Mouse (Mus musculus) limb, embryonic 15.5 days (tissue): ENCODE measurements around the gene Zfp335. TPM values are rescaled to one million over a fixed set of nuclear protein-coding genes. Genes with fewer than 3 reads are reported as not detected.
"Not testable (repeated sequence)": the region's sequence is repeated elsewhere in the genome, so short reads cannot be mapped to it uniquely, and the experiment has no call there.

Source experiments
- ATAC-seq: fragments of 200-750 bp; cut with Nextera tagmentation; 2 replicates; pipeline ENCODE4 v1.8.0; 2017; ENCODE audit warnings: low read depth, moderate TSS enrichment; ENCODE audit not compliant: insufficient number of reproducible peaks, low FRiP score, low TSS enrichment
- H3K27ac ChIP-seq: fragments of 300-500 bp; sonication (generic); 2 replicates; pipeline ENCODE4 v1.5.1; 2015; ENCODE audit warnings: moderate library complexity, mild to moderate bottlenecking, inconsistent platforms
- H3K27me3 ChIP-seq: fragments of 300-500 bp; sonication (generic); 2 replicates; pipeline ENCODE4 v1.6.1; 2015; ENCODE audit warnings: inconsistent platforms
- H3K36me3 ChIP-seq: fragments of 300-500 bp; sonication (generic); 2 replicates; pipeline ENCODE4 v1.6.1; 2015; ENCODE audit warnings: inconsistent platforms
- H3K4me1 ChIP-seq: fragments of 300-500 bp; sonication (generic); 2 replicates; pipeline ENCODE4 v1.6.1; 2015; ENCODE audit warnings: inconsistent platforms
- H3K4me2 ChIP-seq: fragments of 300-500 bp; sonication (generic); 2 replicates; pipeline ENCODE4 v1.6.1; 2015; ENCODE audit warnings: mild to moderate bottlenecking, inconsistent platforms
- H3K4me3 ChIP-seq: fragments of 300-500 bp; sonication (generic); 2 replicates; pipeline ENCODE4 v1.5.1; 2015; ENCODE audit warnings: mild to moderate bottlenecking, inconsistent platforms
- H3K9ac ChIP-seq: fragments of 300-500 bp; sonication (generic); 2 replicates; pipeline ENCODE4 v1.6.1; 2015; ENCODE audit warnings: inconsistent platforms
- H3K9me3 ChIP-seq: fragments of 300-500 bp; sonication (generic); 2 replicates; pipeline ENCODE4 v1.6.1; 2016; ENCODE audit warnings: inconsistent platforms
- WGBS: fragments of 180-500 bp; shearing (Covaris S2); methylation state at CpG from one replicate; pipeline ENCODE4 v1.1.7; 2015; 5-methylcytosine and 5-hydroxymethylcytosine counted together
- polyA plus RNA-seq: library from polyadenylated mRNA; unstranded; fragments of >200 nt; fragmentation: Nextera tagmentation; extraction: Ambion mirVana; gene quantifications from 2 replicates; pipeline ENCODE4 v1.2.1, GENCODE M21; 2015

Zfp335 gene
- polyA plus RNA-seq, 1 experiment from 2014 or later: 13.9 TPM

DNA sequence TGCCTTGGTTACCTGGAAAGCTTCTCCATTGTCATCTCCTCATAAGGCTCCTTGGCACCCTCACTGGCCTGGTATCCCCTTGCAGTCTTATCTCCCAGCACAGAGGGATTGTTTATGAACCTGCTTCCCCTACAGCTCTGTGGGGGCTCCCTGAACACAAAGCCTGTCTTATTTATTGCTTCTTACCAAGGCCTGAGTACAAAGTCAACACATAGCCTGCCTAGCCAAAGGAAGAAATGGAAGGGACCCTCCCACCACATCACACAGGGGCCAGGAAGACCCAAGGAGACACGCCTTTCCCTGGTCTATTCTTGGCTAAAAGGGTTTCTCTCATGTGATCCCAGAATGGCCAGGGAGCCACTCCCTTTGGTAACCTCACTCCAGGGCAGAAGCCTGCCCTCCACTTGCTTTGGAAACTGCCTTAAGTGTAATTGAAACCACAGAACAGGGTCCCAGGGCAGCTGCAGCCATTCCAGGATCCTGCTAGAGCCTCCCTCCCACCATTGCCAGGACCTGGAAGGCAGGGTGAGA, 37.3 kb downstream of the Zfp335 start:
- 25% methylated on average over 1 of the region's 1 CpGs for WGBS

GRCm38 (mm10) chr2:164873621-164874020, 37.9 kb downstream of the Zfp335 start:
- Histone ChIP-seq H3K27me3 (no peaks in the 10 kb centered on the region), H3K9me3 (no peaks in the 10 kb centered on the region), H3K4me1 (peaks cover 20% of the 10 kb centered on the region), H3K4me2 (no peak overlapping the region), H3K4me3 (no peak overlapping the region), H3K9ac (no peak overlapping the region), H3K36me3 (peaks cover 5% of the 10 kb centered on the region; the same call in 1 of the 2 replicates), H3K27ac (peak overlapping the region; percentile 57; the same call in 1 of the 2 replicates)
- WGBS: 54% methylated on average over 3 of the region's 3 CpGs
- ATAC-seq: no peak

More for the DNA sequence above, 37.3 kb downstream of the Zfp335 start:
- ATAC-seq: peak; percentile 11; the same call in 1 of the 2 replicates
- Histone ChIP-seq H3K9ac (no peak overlapping the region), H3K4me1 (peaks cover 22% of the 10 kb centered on the region), H3K27ac (peak overlapping the region; percentile 57), H3K27me3 (no peaks in the 10 kb centered on the region), H3K36me3 (peaks cover 5% of the 10 kb centered on the region; the same call in 1 of the 2 replicates), H3K9me3 (no peaks in the 10 kb centered on the region), H3K4me2 (no peak overlapping the region), H3K4me3 (no peak overlapping the region)

GRCm38 (mm10) chr2:164871602-164872303, 39.8 kb downstream of the Zfp335 start:
- Histone ChIP-seq H3K4me1 (peaks cover 13% of the 10 kb centered on the region), H3K27me3 (no peaks in the 10 kb centered on the region), H3K4me3 (no peak overlapping the region), H3K27ac (no peak overlapping the region), H3K9ac (no peak overlapping the region), H3K4me2 (no peak overlapping the region), H3K36me3 (no peaks in the 10 kb centered on the region), H3K9me3 (peaks cover 3% of the 10 kb centered on the region; the same call in 1 of the 2 replicates)
- WGBS: 59% methylated on average over 6 of the region's 6 CpGs
- ATAC-seq: no peak

GRCm38 (mm10) chr2:164868491-164868890, 43.1 kb downstream of the Zfp335 start:
- Histone ChIP-seq H3K4me3 (no peak overlapping the region), H3K9ac (no peak overlapping the region), H3K27ac (no peak overlapping the region), H3K27me3 (no peaks in the 10 kb centered on the region), H3K9me3 (peaks cover 3% of the 10 kb centered on the region; the same call in 1 of the 2 replicates), H3K4me1 (no peaks in the 10 kb centered on the region; the same call in 1 of the 2 replicates), H3K36me3 (no peaks in the 10 kb centered on the region), H3K4me2 (no peak overlapping the region)
- WGBS: 74% methylated on average over 7 of the region's 7 CpGs
- ATAC-seq: no peak

GRCm38 (mm10) chr2:164867566-164867965, 44.0 kb downstream of the Zfp335 start:
- no peak for ATAC-seq
- H3K4me1 ChIP-seq: peaks cover 1% of the 10 kb centered on the region; the same call in 1 of the 2 replicates
- no peak overlapping the region for H3K4me3 ChIP-seq
- H3K9ac ChIP-seq: no peak overlapping the region
- no peak overlapping the region for H3K4me2 ChIP-seq
- peaks cover 3% of the 10 kb centered on the region; the same call in 1 of the 2 replicates for H3K9me3 ChIP-seq
- no peaks in the 10 kb centered on the region for H3K36me3 ChIP-seq
- H3K27ac ChIP-seq: peak overlapping the region; percentile 48; the same call in 1 of the 2 replicates
- H3K27me3 ChIP-seq: no peaks in the 10 kb centered on the region
- WGBS: 91% methylated on average over 7 of the region's 7 CpGs

DNA sequence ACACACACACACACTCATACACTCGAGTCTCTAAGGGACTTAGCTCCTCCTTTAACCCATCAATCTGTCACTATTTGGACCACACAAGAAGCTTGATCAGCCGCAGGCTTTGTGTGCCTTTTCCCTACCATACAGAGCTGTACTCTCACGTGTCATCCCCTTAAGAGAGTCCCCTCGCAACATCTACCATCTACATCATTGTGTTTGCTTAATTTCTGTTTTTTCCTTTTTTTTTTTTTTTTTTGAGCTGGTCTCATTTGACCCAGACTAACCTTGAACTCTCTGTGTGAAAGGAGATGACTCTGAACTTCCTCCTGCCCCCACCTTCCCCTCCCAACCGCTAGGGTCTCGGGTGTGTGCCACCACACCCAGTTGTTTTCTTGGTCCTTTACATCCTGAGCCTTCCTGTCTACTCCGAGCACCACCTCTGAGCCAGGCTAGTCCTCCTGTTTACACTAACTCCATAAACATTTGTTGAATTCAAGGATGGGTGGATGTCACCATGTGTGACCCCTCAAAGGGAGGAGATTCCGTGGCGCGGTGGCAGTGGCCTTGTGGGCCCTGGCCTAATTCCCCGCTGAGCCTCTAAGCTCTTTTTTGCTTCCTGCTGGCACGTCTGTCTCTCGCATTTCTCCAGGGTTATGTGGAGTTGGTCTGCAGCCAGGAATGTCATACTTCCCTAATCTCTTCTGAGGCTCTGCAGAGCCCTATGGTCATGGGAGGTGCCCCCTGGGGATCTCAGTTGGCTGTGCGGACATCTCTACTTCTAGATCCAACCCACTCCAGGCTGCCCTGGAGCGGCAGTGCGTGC, 44.6 kb downstream of the Zfp335 start:
- H3K4me3 ChIP-seq: no peak overlapping the region
- no peaks in the 10 kb centered on the region for H3K27me3 ChIP-seq
- H3K4me2 ChIP-seq: no peak overlapping the region
- H3K27ac ChIP-seq: peak overlapping the region; percentile 48; the same call in 1 of the 2 replicates
- no peak; the same call in 1 of the 2 replicates for ATAC-seq
- 51% methylated on average over 16 of the region's 16 CpGs for WGBS
- H3K9me3 ChIP-seq: peaks cover 3% of the 10 kb centered on the region; the same call in 1 of the 2 replicates
- no peaks in the 10 kb centered on the region for H3K36me3 ChIP-seq
- H3K9ac ChIP-seq: no peak overlapping the region
- peaks cover 7% of the 10 kb centered on the region for H3K4me1 ChIP-seq

DNA sequence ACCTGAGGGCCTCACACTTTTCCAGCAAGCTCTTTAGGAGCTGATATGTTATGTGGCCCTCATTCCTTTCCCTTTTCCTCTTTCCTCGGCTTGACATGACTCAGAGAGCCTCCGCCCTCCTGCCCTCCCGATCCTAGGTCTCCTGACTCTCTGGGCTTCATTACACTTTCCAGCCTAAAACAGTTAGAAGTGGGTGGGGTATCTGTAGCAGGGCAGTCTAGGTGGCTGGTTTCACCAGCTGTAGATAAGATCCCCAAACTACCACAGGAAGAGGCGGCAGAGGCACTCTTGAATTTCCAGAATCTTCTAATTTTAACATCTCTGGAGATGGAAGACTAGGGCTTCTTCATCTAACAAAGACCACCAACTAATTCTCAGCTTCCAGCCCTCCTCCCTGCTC, 47.0 kb downstream of the Zfp335 start:
- H3K36me3 ChIP-seq: no peaks in the 10 kb centered on the region
- H3K4me3 ChIP-seq: no peak overlapping the region
- H3K4me1 ChIP-seq: peaks cover 13% of the 10 kb centered on the region
- H3K9me3 ChIP-seq: peaks cover 3% of the 10 kb centered on the region; the same call in 1 of the 2 replicates
- H3K27me3 ChIP-seq: peaks cover under 1% of the 10 kb centered on the region; the same call in 1 of the 2 replicates
- no peak overlapping the region for H3K27ac ChIP-seq
- H3K9ac ChIP-seq: no peak overlapping the region
- no peak overlapping the region for H3K4me2 ChIP-seq
- WGBS: 63% methylated on average over 4 of the region's 4 CpGs
- ATAC-seq: no peak

DNA sequence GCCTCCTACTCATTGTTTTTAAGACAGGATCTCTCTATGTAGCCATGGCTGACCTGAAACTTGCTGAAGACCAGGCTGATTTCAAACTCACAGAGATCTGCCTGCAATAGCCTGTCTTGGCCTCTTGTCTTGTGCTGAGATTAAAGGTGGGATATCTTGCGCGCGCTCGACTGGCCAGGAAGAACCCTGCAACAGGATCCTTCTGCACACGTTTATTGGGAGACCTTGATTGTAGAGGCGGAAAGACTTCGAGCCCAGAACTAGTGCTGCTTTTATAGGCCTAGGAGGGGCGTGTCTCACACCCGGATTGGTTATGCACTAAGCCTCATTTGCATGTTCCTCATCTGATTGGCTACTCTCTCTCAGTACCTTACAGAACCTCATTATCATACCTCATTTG, 48.1 kb downstream of the Zfp335 start:
- Histone ChIP-seq H3K27me3 (peaks cover 11% of the 10 kb centered on the region; the same call in 1 of the 2 replicates), H3K4me1 (peaks cover 13% of the 10 kb centered on the region)
- not testable (repeated sequence) for H3K9ac ChIP-seq, H3K4me3 ChIP-seq, H3K9me3 ChIP-seq, H3K27ac ChIP-seq, ATAC-seq, H3K4me2 ChIP-seq, H3K36me3 ChIP-seq
- 89% methylated on average over 9 of the region's 9 CpGs for WGBS

- Histone ChIP-seq H3K4me3 (no peak overlapping the region), H3K9ac (no peak overlapping the region), H3K9me3 (no peaks in the 10 kb centered on the region), H3K4me2 (no peak overlapping the region), H3K36me3 (no peaks in the 10 kb centered on the region), H3K27me3 (peaks cover 22% of the 10 kb centered on the region), H3K27ac (peak overlapping the region; percentile 8; the same call in 1 of the 2 replicates), H3K4me1 (peaks cover 22% of the 10 kb centered on the region)
- WGBS: 28% methylated on average over 9 of the region's 9 CpGs
- peak; percentile 53; the same call in 1 of the 2 replicates for ATAC-seq
Measured at GRCm38 (mm10) chr2:164862179-164862861, 49.2 kb downstream of the Zfp335 start.

- H3K36me3 ChIP-seq: no peaks in the 10 kb centered on the region
Measured at GRCm38 (mm10) chr2:164861094-164861493, 50.5 kb downstream of the Zfp335 start.

More at GRCm38 (mm10) chr2:164861094-164861493, 50.5 kb downstream of the Zfp335 start:
- H3K9ac ChIP-seq: no peak overlapping the region
- peaks cover 35% of the 10 kb centered on the region for H3K4me1 ChIP-seq
- 64% methylated on average over 4 of the region's 4 CpGs for WGBS
- H3K27me3 ChIP-seq: peaks cover 34% of the 10 kb centered on the region
- H3K27ac ChIP-seq: no peak overlapping the region
- H3K9me3 ChIP-seq: no peaks in the 10 kb centered on the region
- ATAC-seq: no peak
- H3K4me3 ChIP-seq: no peak overlapping the region
- no peak overlapping the region for H3K4me2 ChIP-seq
